Mouse (Mus musculus) midbrain, embryonic 15.5 days (tissue): Measurements from ENCODE around the gene Ttc28. TPM values are rescaled to one million over a fixed set of nuclear protein-coding genes. Genes with fewer than 3 reads are reported as not detected.

Source experiments
- ATAC-seq: fragments of 200-750 bp; cut with Nextera tagmentation; replicated peaks from 2 replicates; pipeline ENCODE4 v1.8.0; 2017; ENCODE audit warnings: moderate TSS enrichment
- H3K27ac ChIP-seq: fragments of 300-500 bp; sonication (generic); 2 replicates; pipeline ENCODE4 v1.5.1; 2015; ENCODE audit warnings: mild to moderate bottlenecking, inconsistent platforms
- H3K27me3 ChIP-seq: fragments of 300-500 bp; sonication (generic); replicated peaks from 2 replicates; pipeline ENCODE4 v1.6.1; 2015; ENCODE audit warnings: inconsistent platforms
- H3K36me3 ChIP-seq: fragments of 300-500 bp; sonication (generic); replicated peaks from 2 replicates; pipeline ENCODE4 v1.6.1; 2015; ENCODE audit warnings: inconsistent platforms
- H3K4me1 ChIP-seq: fragments of 300-500 bp; sonication (generic); 2 replicates; pipeline ENCODE4 v1.6.1; 2015; ENCODE audit warnings: inconsistent platforms
- H3K4me2 ChIP-seq: fragments of 300-500 bp; sonication (generic); 2 replicates; pipeline ENCODE4 v1.6.1; 2015; ENCODE audit warnings: inconsistent platforms, mild to moderate bottlenecking, moderate library complexity
- H3K4me3 ChIP-seq: fragments of 300-500 bp; sonication (generic); 2 replicates; pipeline ENCODE4 v1.5.1; 2015; ENCODE audit warnings: mild to moderate bottlenecking, inconsistent platforms
- H3K9ac ChIP-seq: fragments of 300-500 bp; sonication (generic); 2 replicates; pipeline ENCODE4 v1.6.1; 2015; ENCODE audit warnings: mild to moderate bottlenecking, inconsistent platforms
- H3K9me3 ChIP-seq: fragments of 300-500 bp; sonication (generic); 2 replicates; pipeline ENCODE4 v1.6.1; 2016; ENCODE audit warnings: inconsistent platforms
- WGBS: fragments of 180-500 bp; shearing (Covaris S2); methylation state at CpG from one replicate; pipeline ENCODE4 v1.1.7; 2015; ENCODE audit warnings: mixed read lengths; 5-methylcytosine and 5-hydroxymethylcytosine counted together
- polyA plus RNA-seq: library from polyadenylated mRNA; unstranded; fragments of >200 nt; fragmentation: Nextera tagmentation; extraction: Ambion mirVana; gene quantifications from 2 replicates; pipeline ENCODE4 v1.2.1, GENCODE M21; 2015

The Ttc28 gene
- polyA plus RNA-seq, 1 experiment from 2014 or later = 23.8 TPM

- Histone ChIP-seq H3K4me3 (no peak overlapping the region), H3K36me3 (peaks cover 13% of the 10 kb centered on the region), H3K27ac (peak overlapping the region; percentile 80), H3K27me3 (no peaks in the 10 kb centered on the region), H3K9me3 (no peaks in the 10 kb centered on the region), H3K4me2 (no peak overlapping the region), H3K9ac (no peak overlapping the region; the same call in 1 of the 2 replicates), H3K4me1 (peaks cover 59% of the 10 kb centered on the region)
- 9% methylated on average over 16 of the region's 16 CpGs for WGBS
- ATAC-seq = peak; percentile 72
Measured at GRCm38 (mm10) chr5:111220679-111221380, 341.2 kb downstream of the Ttc28 start.

GRCm38 (mm10) chr5:111222820-111223219 lies 343.2 kb downstream of the Ttc28 start:
- Histone ChIP-seq H3K27ac (no peak overlapping the region), H3K27me3 (no peaks in the 10 kb centered on the region), H3K9me3 (no peaks in the 10 kb centered on the region), H3K4me1 (peaks cover 57% of the 10 kb centered on the region), H3K36me3 (peaks cover 17% of the 10 kb centered on the region), H3K4me2 (no peak overlapping the region), H3K9ac (no peak overlapping the region), H3K4me3 (no peak overlapping the region)
- WGBS = 43% methylated on average over 11 of the region's 11 CpGs
- no peak for ATAC-seq

DNA sequence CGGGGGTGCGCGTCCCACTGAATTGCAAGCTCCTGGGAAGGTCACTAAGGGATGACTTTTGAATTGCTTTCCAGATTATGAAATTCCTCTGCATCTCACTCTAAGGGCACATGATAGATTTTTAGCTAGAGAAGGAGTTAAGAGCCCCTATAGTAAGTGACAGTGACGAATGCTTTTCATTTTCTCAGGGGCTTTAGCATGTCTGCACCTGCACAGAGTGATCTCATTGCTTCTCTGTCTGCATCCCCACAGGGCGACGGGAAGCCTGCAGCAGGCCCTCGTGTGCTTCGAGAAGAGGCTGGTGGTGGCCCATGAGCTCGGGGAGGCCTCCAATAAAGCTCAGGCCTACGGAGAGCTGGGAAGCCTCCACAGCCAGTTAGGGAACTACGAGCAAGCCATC lies 345.7 kb downstream of the Ttc28 start:
- Histone ChIP-seq H3K9ac (no peak overlapping the region), H3K4me3 (no peak overlapping the region), H3K4me1 (peaks cover 57% of the 10 kb centered on the region), H3K4me2 (no peak overlapping the region), H3K9me3 (no peaks in the 10 kb centered on the region), H3K36me3 (peaks cover 17% of the 10 kb centered on the region), H3K27ac (no peak overlapping the region), H3K27me3 (no peaks in the 10 kb centered on the region)
- 86% methylated on average over 11 of the region's 11 CpGs for WGBS
- no peak for ATAC-seq

GRCm38 (mm10) chr5:111226486-111226885 lies 346.9 kb downstream of the Ttc28 start:
- Histone ChIP-seq H3K36me3 (peaks cover 17% of the 10 kb centered on the region), H3K27me3 (no peaks in the 10 kb centered on the region), H3K9me3 (no peaks in the 10 kb centered on the region), H3K27ac (no peak overlapping the region; the same call in 1 of the 2 replicates), H3K4me1 (peaks cover 51% of the 10 kb centered on the region), H3K4me2 (no peak overlapping the region), H3K9ac (no peak overlapping the region), H3K4me3 (no peak overlapping the region)
- 87% methylated on average over 10 of the region's 10 CpGs for WGBS
- ATAC-seq = no peak

- peak overlapping the region; percentile 65; the same call in 1 of the 2 replicates for H3K27ac ChIP-seq
- peak overlapping the region; percentile 1; the same call in 1 of the 2 replicates for H3K9ac ChIP-seq
- H3K4me3 ChIP-seq = no peak overlapping the region
- peaks cover 17% of the 10 kb centered on the region for H3K36me3 ChIP-seq
- H3K9me3 ChIP-seq = no peaks in the 10 kb centered on the region
- H3K27me3 ChIP-seq = no peaks in the 10 kb centered on the region
- 58% methylated on average over 5 of the region's 5 CpGs for WGBS
- no peak for ATAC-seq
- peaks cover 53% of the 10 kb centered on the region for H3K4me1 ChIP-seq
- H3K4me2 ChIP-seq = no peak overlapping the region
Measured at GRCm38 (mm10) chr5:111227850-111228249, 348.2 kb downstream of the Ttc28 start.

DNA sequence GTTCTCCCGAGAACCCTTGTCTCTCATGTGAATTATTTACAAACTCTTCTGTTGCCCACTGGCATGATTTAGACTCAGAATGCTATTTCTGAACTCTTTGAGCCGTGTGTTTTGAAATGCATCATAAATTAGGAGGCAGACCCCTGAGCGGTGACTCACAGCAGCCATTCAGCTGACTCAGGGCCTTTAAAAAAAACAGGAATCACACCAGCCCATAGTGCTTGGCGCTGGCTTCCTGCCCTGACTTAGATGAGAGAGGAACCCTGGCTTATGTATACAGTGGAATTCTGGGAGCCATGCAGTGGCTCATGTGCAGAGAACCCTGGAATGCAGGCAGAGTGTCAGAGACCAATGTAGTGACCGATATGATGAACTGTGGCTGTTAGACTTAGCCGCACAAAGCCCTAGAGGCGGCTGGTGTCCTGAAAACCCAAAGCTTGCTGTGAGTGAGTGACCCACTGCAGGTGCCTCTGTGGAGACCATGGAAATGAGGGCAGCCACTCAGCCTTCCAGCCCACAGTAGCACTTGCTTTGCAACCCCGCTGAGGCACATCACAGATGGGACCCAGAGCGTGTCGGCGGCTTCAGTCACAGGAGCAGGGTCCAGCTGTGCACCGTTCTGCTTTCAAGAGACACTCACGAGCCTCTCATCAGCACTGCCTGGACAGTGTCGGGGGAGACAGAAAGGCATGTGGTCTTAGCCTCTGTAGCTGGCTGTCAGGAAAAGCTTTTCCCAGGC lies 348.9 kb downstream of the Ttc28 start:
- 20% methylated on average over 14 of the region's 14 CpGs for WGBS
- ATAC-seq = 0 out of 2 replicates have a peak, but pooled peaks have one; percentile 19

GRCm38 (mm10) chr5:111229041-111229394 lies 349.4 kb downstream of the Ttc28 start:
- no peak overlapping the region for H3K4me3 ChIP-seq
- H3K27ac ChIP-seq = peak overlapping the region; percentile 65
- H3K27me3 ChIP-seq = no peaks in the 10 kb centered on the region
- peaks cover 12% of the 10 kb centered on the region for H3K36me3 ChIP-seq
- no peaks in the 10 kb centered on the region for H3K9me3 ChIP-seq
- H3K4me1 ChIP-seq = peaks cover 58% of the 10 kb centered on the region
- ATAC-seq = no peak
- H3K9ac ChIP-seq = no peak overlapping the region
- WGBS = 54% methylated on average over 12 of the region's 12 CpGs
- H3K4me2 ChIP-seq = no peak overlapping the region

More for the DNA sequence above, 348.9 kb downstream of the Ttc28 start:
- H3K4me1 ChIP-seq = peaks cover 58% of the 10 kb centered on the region
- no peak overlapping the region for H3K4me2 ChIP-seq
- H3K27me3 ChIP-seq = no peaks in the 10 kb centered on the region
- peak overlapping the region; percentile 65 for H3K27ac ChIP-seq
- no peak overlapping the region for H3K4me3 ChIP-seq
- H3K9ac ChIP-seq = no peak overlapping the region
- H3K36me3 ChIP-seq = peaks cover 17% of the 10 kb centered on the region
- no peaks in the 10 kb centered on the region for H3K9me3 ChIP-seq

DNA sequence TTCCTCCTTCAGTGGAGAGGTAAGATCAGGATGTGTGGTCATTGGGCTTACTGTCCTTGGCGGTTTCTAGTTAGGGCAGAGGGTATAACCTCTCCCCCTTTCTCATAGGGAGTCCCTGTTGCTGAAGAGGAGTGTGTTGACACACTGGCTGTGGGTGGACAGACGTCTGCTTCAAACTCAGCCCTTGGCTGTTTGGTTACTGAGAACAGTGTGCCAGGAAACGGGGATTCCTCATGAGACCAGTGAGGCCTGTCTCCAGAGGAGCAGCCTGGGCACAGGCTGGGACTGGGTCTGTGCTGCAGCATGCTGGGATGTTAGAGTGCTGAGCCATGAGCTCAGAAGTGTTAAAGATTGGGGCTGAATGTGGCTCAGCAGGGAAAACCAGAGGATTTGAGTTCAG lies 350.1 kb downstream of the Ttc28 start:
- H3K4me2 ChIP-seq = no peak overlapping the region
- H3K9me3 ChIP-seq = no peaks in the 10 kb centered on the region
- H3K4me3 ChIP-seq = no peak overlapping the region
- no peak overlapping the region for H3K9ac ChIP-seq
- 42% methylated on average over 3 of the region's 3 CpGs for WGBS
- H3K27ac ChIP-seq = no peak overlapping the region
- ATAC-seq = no peak
- peaks cover 7% of the 10 kb centered on the region; the same call in 1 of the 2 replicates for H3K36me3 ChIP-seq
- H3K27me3 ChIP-seq = no peaks in the 10 kb centered on the region
- H3K4me1 ChIP-seq = peaks cover 58% of the 10 kb centered on the region

- Histone ChIP-seq H3K4me1 (peaks cover 58% of the 10 kb centered on the region), H3K4me3 (no peak overlapping the region), H3K27me3 (no peaks in the 10 kb centered on the region), H3K36me3 (peaks cover 9% of the 10 kb centered on the region; the same call in 1 of the 2 replicates), H3K9me3 (no peaks in the 10 kb centered on the region), H3K27ac (no peak overlapping the region), H3K4me2 (no peak overlapping the region), H3K9ac (no peak overlapping the region)
- 0 out of 2 replicates have a peak, but pooled peaks have one; percentile 16 for ATAC-seq
- 55% methylated on average over 13 of the region's 13 CpGs for WGBS
Measured at GRCm38 (mm10) chr5:111231044-111231443, 351.4 kb downstream of the Ttc28 start.

DNA sequence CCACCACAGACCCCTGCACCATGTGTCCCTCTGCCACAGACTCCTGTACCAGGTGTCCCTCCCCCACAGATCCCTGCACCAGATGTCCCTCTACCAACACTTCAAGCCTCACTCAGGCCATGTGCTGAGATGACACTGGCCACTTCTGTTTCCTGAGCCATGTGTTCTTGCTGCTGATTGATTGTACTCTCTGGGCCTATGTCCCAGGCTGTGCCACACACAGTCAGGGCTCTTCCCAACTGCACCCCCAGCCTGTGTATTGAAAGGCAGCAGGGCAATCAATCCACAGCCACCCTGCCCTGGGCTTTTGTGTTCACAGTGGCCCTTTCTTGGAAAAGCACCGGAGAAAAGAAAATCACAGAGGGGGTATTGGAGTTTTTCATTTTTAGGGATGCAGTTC lies 352.2 kb downstream of the Ttc28 start:
- Histone ChIP-seq H3K27me3 (no peaks in the 10 kb centered on the region), H3K9ac (no peak overlapping the region), H3K27ac (no peak overlapping the region), H3K9me3 (no peaks in the 10 kb centered on the region), H3K4me2 (no peak overlapping the region), H3K4me1 (peaks cover 54% of the 10 kb centered on the region), H3K36me3 (peaks cover 11% of the 10 kb centered on the region; the same call in 1 of the 2 replicates), H3K4me3 (no peak overlapping the region)
- WGBS = 43% methylated on average over 1 of the region's 1 CpGs
- ATAC-seq = no peak

GRCm38 (mm10) chr5:111233022-111233709 lies 353.6 kb downstream of the Ttc28 start:
- H3K4me1 ChIP-seq = peaks cover 40% of the 10 kb centered on the region
- no peaks in the 10 kb centered on the region for H3K9me3 ChIP-seq
- 0 out of 2 replicates have a peak overlapping the region, but pooled peaks have one; percentile 1 for H3K27ac ChIP-seq
- H3K9ac ChIP-seq = no peak overlapping the region
- no peak overlapping the region for H3K4me2 ChIP-seq
- ATAC-seq = no peak
- no peak overlapping the region for H3K4me3 ChIP-seq
- 75% methylated on average over 24 of the region's 24 CpGs for WGBS
- H3K36me3 ChIP-seq = peaks cover 11% of the 10 kb centered on the region
- H3K27me3 ChIP-seq = no peaks in the 10 kb centered on the region

DNA sequence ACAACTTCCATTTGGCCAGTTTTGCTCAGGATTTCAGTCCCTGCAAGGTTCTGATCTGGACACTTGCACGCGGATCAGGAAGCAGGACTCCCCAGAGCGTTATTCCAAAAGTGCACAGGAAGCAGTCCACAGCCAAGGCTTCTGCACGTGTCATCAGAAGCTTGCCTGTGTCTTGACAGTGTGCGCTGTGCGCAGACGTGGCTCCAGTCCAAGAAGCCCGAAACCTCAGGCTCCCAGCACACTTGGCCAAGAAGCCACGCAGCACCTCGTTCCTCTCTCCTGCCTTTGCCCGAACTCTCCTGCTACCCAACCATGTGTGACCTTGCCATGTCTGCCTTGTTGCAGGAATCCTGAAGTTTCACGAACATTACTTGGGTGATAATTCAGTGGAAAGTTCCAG lies 355.5 kb downstream of the Ttc28 start:
- Histone ChIP-seq H3K4me3 (no peak overlapping the region), H3K27ac (no peak overlapping the region), H3K4me1 (peaks cover 23% of the 10 kb centered on the region; the same call in 1 of the 2 replicates), H3K4me2 (no peak overlapping the region), H3K27me3 (no peaks in the 10 kb centered on the region), H3K36me3 (peaks cover 11% of the 10 kb centered on the region), H3K9ac (no peak overlapping the region), H3K9me3 (no peaks in the 10 kb centered on the region)
- ATAC-seq = no peak
- 87% methylated on average over 12 of the region's 12 CpGs for WGBS
